Mouse (Mus musculus): ENCODE measurements around the gene Cxcr6.

Cxcr6 gene

GRCm38 (mm10) chr9:123818601-123819000 lies 12.3 kb downstream of the Cxcr6 start:
- DNase-seq (ENCODE audit: low spot score in 2 of 2), result no peak

GRCm38 (mm10) chr9:123826631-123827030 lies 20.4 kb downstream of the Cxcr6 start:
- no peak for DNase-seq (ENCODE audit: low spot score in 2 of 2)

- no peak for DNase-seq (ENCODE audit: low spot score in 2 of 2)
Measured at GRCm38 (mm10) chr9:123828916-123829315, 22.6 kb downstream of the Cxcr6 start.

- no peak for DNase-seq (ENCODE audit: low spot score in 2 of 2)
Measured at GRCm38 (mm10) chr9:123835851-123836250, 29.6 kb downstream of the Cxcr6 start.

GRCm38 (mm10) chr9:123840243-123840642 lies 34.0 kb downstream of the Cxcr6 start:
- no peak for DNase-seq (ENCODE audit: low spot score in 2 of 2)

GRCm38 (mm10) chr9:123844468-123844867 lies 38.2 kb downstream of the Cxcr6 start:
- no peak for DNase-seq (ENCODE audit: low spot score in 2 of 2)

- DNase-seq (ENCODE audit: low spot score in 2 of 2), result no peak
Measured at GRCm38 (mm10) chr9:123845120-123845519, 38.8 kb downstream of the Cxcr6 start.

- no peak for DNase-seq (ENCODE audit: low spot score in 2 of 2)
Measured at GRCm38 (mm10) chr9:123846490-123846889, 40.2 kb downstream of the Cxcr6 start.

- no peak for DNase-seq (ENCODE audit: low spot score in 2 of 2)
Measured at GRCm38 (mm10) chr9:123849976-123850695, 43.9 kb downstream of the Cxcr6 start.

GRCm38 (mm10) chr9:123850705-123851061 lies 44.4 kb downstream of the Cxcr6 start:
- no peak for DNase-seq (ENCODE audit: low spot score in 2 of 2)

GRCm38 (mm10) chr9:123851062-123851712 lies 44.9 kb downstream of the Cxcr6 start:
- DNase-seq (ENCODE audit: low spot score in 2 of 2), result no peak

- DNase-seq (ENCODE audit: low spot score in 2 of 2), result peak; percentile 87 to 93
Measured at GRCm38 (mm10) chr9:123851713-123852448, 45.6 kb downstream of the Cxcr6 start, which contains the start of gene Fyco1. TSS of gene Fyco1 (minus strand) at chr9:123851899.

- DNase-seq (ENCODE audit: low spot score in 2 of 2), result no peak
Measured at GRCm38 (mm10) chr9:123852449-123853390, 46.4 kb downstream of the Cxcr6 start.

GRCm38 (mm10) chr9:123856836-123857235 lies 50.6 kb downstream of the Cxcr6 start:
- no peak for DNase-seq (ENCODE audit: low spot score in 2 of 2)

Data from frontal cortex, postnatal 25 days (tissue).